Mouse (Mus musculus) spleen, adult 2 months (tissue): Measurements from ENCODE around the gene Vamp2.

Source experiments
- CTCF ChIP-seq: fragments of 200-500 bp; IDR thresholded peaks from 2 replicates; pipeline ENCODE4 v1.5.1; 2011; ENCODE audit warnings: mild to moderate bottlenecking, inconsistent platforms; ENCODE audit not compliant: insufficient read depth, insufficient read length, insufficient replicate concordance; ENCODE audit errors: extremely low read depth
- POLR2A ChIP-seq: fragments of 200-500 bp; IDR thresholded peaks from 2 replicates; pipeline ENCODE4 v1.6.1; 2011; ENCODE audit warnings: low read depth, low read length, inconsistent platforms

- TF ChIP-seq CTCF (no peak), POLR2A (no peak)
Observed at GRCm38 (mm10) chr11:69128426-69129122, 40.3 kb downstream of the Vamp2 start.
